In the genomic region with DNA sequence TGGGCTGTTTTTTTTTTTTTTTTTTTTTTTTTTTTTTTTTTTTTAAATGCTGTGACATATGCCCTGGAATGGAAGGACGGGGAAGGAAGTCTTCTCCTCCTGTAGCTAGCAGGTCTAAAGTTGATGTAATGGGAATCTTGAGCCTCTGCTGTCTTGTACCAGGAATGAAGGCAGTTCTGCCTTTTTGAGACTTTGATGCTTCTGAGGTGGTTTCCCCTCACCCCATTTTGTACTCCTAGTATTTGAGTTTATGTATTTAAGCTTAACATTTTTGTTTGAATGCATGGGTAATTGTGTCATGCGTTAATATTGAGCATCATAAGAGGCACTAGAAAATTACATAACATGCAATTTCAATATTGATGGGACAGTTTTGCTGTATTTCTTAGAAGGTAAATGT, we compare ENCODE assay signal across 9 mouse cellular contexts. TPM values are rescaled to one million over a fixed set of nuclear protein-coding genes. Genes with fewer than 3 reads are reported as not detected.
DNase-seq lines count a peak whose midpoint lies in the region; ATAC-seq and TF ChIP-seq lines count a peak whose summit lies in the region.
"Had no signal": no experiment of that assay in that cellular context is flagged by ENCODE, and none has a peak within 500 bp of the region (broad histone marks: within the 10 kb centered on the region; RNA-seq: fewer than 3 reads in every experiment).

No protein-coding gene starts in this region.

- no peak for DNase-seq in layer of hippocampus, adult 2 months (ENCODE audit: low spot score in 2 of 2)
- no peak for DNase-seq in layer of hippocampus, adult 8-10 months (ENCODE audit: low spot score in 2 of 2)
- DNase-seq in midbrain, postnatal 0 days (ENCODE audit: low spot score): no peak
- DNase-seq in embryo, embryonic 9.5 days (ENCODE audit: extremely low spot score): no peak
- no peak for DNase-seq in left cerebral cortex, postnatal 10 days (ENCODE audit: extremely low spot score in 1 of 2, low spot score in 2 of 2)
- DNase-seq: kidney, adult 11 months; thymus, adult 18-20 months had no signal

- TF ChIP-seq CTCF in layer of hippocampus, adult 2 months (conservative IDR thresholded peaks at IDR 0.05): no peak
- no peak for TF ChIP-seq CTCF in embryonic fibroblast, embryonic 13.5 days (IDR thresholded peaks at IDR 0.05; ENCODE audit: borderline replicate concordance, insufficient read depth, low read length)
- no peak for TF ChIP-seq CTCF in midbrain, postnatal 0 days (IDR thresholded peaks at IDR 0.05)

- no peak overlapping the region for H3K9ac ChIP-seq in hindbrain, embryonic 15.5 days
- H3K9ac ChIP-seq in midbrain, postnatal 0 days (replicated peaks; ENCODE audit: low read length, poor library complexity, severe bottlenecking): no peak overlapping the region

- no peaks in the 10 kb centered on the region for H3K27me3 ChIP-seq in hindbrain, embryonic 15.5 days
- no peaks in the 10 kb centered on the region for H3K27me3 ChIP-seq in midbrain, postnatal 0 days (ENCODE audit: insufficient read depth, low read length)

- H3K4me3 ChIP-seq in layer of hippocampus, adult 2 months: peak overlapping the region; percentile 73
- peak overlapping the region; percentile 32 for H3K4me3 ChIP-seq in embryonic fibroblast, embryonic 13.5 days (ENCODE audit: insufficient read depth, low read length)
- H3K4me3 ChIP-seq in hindbrain, embryonic 15.5 days: 0 out of 2 replicates have a peak overlapping the region, but pooled peaks have one; percentile 13
- peak overlapping the region; percentile 15; the same call in 1 of the 2 replicates for H3K4me3 ChIP-seq in midbrain, postnatal 0 days (ENCODE audit: low read depth, low read length)

- intact Hi-C loops in left cerebral cortex, postnatal 10 days (cut with DNase I): no loop called here

- 0 out of 2 replicates have a peak, but pooled peaks cover 8% of the 10 kb centered on the region for H3K36me3 ChIP-seq in hindbrain, embryonic 15.5 days
- H3K36me3 ChIP-seq in midbrain, postnatal 0 days (ENCODE audit: insufficient read depth, low read length): no peaks in the 10 kb centered on the region

- H3K4me1 ChIP-seq in embryonic fibroblast, embryonic 13.5 days (ENCODE audit: control insufficient read depth, insufficient read depth, low read length): no peaks in the 10 kb centered on the region
- H3K4me1 ChIP-seq in hindbrain, embryonic 15.5 days (replicated peaks): peaks cover 10% of the 10 kb centered on the region
- H3K4me1 ChIP-seq in midbrain, postnatal 0 days (ENCODE audit: insufficient read depth, low read length): 0 out of 2 replicates have a peak, but pooled peaks cover 3% of the 10 kb centered on the region

- peak overlapping the region; percentile 98 for H3K27ac ChIP-seq in layer of hippocampus, adult 2 months
- H3K27ac ChIP-seq in embryonic fibroblast, embryonic 13.5 days (ENCODE audit: insufficient read depth, low read length): no peak overlapping the region
- no peak overlapping the region for H3K27ac ChIP-seq in hindbrain, embryonic 15.5 days (replicated peaks)
- no peak overlapping the region for H3K27ac ChIP-seq in midbrain, postnatal 0 days (ENCODE audit: low read depth, low read length)

- no peak for TF ChIP-seq POLR2A in embryonic fibroblast, embryonic 13.5 days (IDR thresholded peaks at IDR 0.05; ENCODE audit: low read depth, low read length)

- H3K9me3 ChIP-seq in hindbrain, embryonic 15.5 days: no peaks in the 10 kb centered on the region
- H3K9me3 ChIP-seq in midbrain, postnatal 0 days (ENCODE audit: low read length): no peaks in the 10 kb centered on the region

- WGBS in hindbrain, embryonic 15.5 days: 66% methylated on average over 2 of the region's 2 CpGs
- WGBS in midbrain, postnatal 0 days: 74% methylated on average over 2 of the region's 2 CpGs

- H3K4me2 ChIP-seq in hindbrain, embryonic 15.5 days: peak overlapping the region; percentile 45
- H3K4me2 ChIP-seq in midbrain, postnatal 0 days (ENCODE audit: low read depth, low read length, poor library complexity, severe bottlenecking): peak overlapping the region; percentile 43

- no peak for ATAC-seq in hindbrain, embryonic 15.5 days (ENCODE audit: low FRiP score, low read depth)
- ATAC-seq in midbrain, postnatal 0 days (ENCODE audit: low FRiP score): no peak

RNA-seq across cellular contexts. Expression of a gene that starts 14.4 kb away (rescaled TPM):
- total RNA-seq in layer of hippocampus, adult 2 months (2021): 100 to 1,000 TPM; 103 to 116 TPM
- total RNA-seq in layer of hippocampus, adult 8-10 months (2022): 100 to 1,000 TPM in 1 of 4 experiments, 10 to 100 TPM in 3; 90.9 to 100 (median 97.0) TPM
- 68.6 and 75.8 TPM in 2 replicates for polyA plus RNA-seq in embryonic fibroblast, embryonic 13.5 days (2011; ENCODE audit: insufficient read length, low read depth, missing spikeins)
- polyA plus RNA-seq in hindbrain, embryonic 15.5 days (2015; fragmentation: Nextera tagmentation; extraction: Ambion mirVana): 36.1 and 43.7 TPM in 2 replicates
- total RNA-seq in midbrain, postnatal 0 days (2014; rRNA removed): 43.1 and 55.2 TPM in 2 replicates
- polyA plus RNA-seq in midbrain, postnatal 0 days (2015; fragmentation: Nextera tagmentation; extraction: Ambion mirVana): 18.9 and 28.7 TPM in 2 replicates
- total RNA-seq in left cerebral cortex, postnatal 10 days (2021): 100 to 1,000 TPM; 119 to 135 TPM

Comparison
In these comparisons a context has a peak if more than half of its experiments do, and no peak if none do; other contexts are left out.
1. H3K4me3 ChIP-seq: peak in every context shown above with its lines; median percentile 73 in layer of hippocampus, adult 2 months; 32 in embryonic fibroblast, embryonic 13.5 days; 15 in midbrain, postnatal 0 days; 13 in hindbrain, embryonic 15.5 days.